17 mouse cellular contexts compared by ENCODE assay signal in the genomic region with DNA sequence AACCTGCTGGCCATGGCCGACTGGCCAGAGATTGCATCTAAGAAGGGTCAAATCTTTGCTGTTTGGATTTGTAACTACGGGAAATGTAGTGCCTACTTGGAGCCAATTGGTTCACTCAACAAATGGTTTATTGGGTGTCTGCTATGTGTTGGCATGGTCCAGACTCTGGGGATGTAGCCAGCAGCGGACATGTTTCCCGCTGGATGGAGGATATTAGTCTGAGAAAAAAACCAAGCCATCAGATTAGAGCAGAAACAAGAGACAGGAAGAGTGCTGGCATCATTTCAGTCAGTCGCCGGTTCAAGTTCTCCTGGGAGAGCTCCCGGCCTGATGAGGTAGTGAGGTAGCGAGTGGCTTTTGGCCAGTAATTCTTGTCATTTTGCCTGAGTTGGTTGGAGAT. TPM values are rescaled to one million over a fixed set of nuclear protein-coding genes. Genes with fewer than 3 reads are reported as not detected.
DNase-seq lines count a peak whose midpoint lies in the region; ATAC-seq lines count a peak whose summit lies in the region.
"Had no signal": no experiment of that assay in that cellular context is flagged by ENCODE, and none has a peak within 500 bp of the region (broad histone marks: within the 10 kb centered on the region; RNA-seq: fewer than 3 reads in every experiment).

No protein-coding gene starts in this region.

- DNase-seq in cerebellum, postnatal 14 days, result peak; percentile 38 to 44
- peak; percentile 10 for DNase-seq in left cerebral cortex, postnatal 4 days
- DNase-seq in left cerebral cortex, adult 11 months (ENCODE audit: low spot score), result no peak
- DNase-seq in heart, adult 8-10 months (ENCODE audit: low spot score), result no peak
- DNase-seq: adrenal gland, adult 2 months; adrenal gland, postnatal 10 days; adrenal gland, postnatal 25 days; cerebellum, adult 11 months; cerebellum, adult 18-20 months; cerebellum, adult 8-10 months; forebrain, postnatal 0 days had no signal

- intact Hi-C loops in left cerebral cortex, postnatal 4 days (cut with DNase I), result no loop called here

- ATAC-seq in cerebellum, adult (ENCODE audit: insufficient number of reproducible peaks, low FRiP score, low TSS enrichment), result no peak
- ATAC-seq: forebrain, embryonic 13.5 days; forebrain, embryonic 15.5 days; forebrain, postnatal 0 days had no signal

RNA-seq across cellular contexts. Expression of a gene that starts 31.7 kb away (rescaled TPM):
- not detected for total RNA-seq in left cerebral cortex, postnatal 4 days (2021)
- total RNA-seq in heart, adult 8-10 months (2022), result not detected
- total RNA-seq: adrenal gland, adult 2 months; adrenal gland, postnatal 10 days; adrenal gland, postnatal 25 days; adrenal gland, postnatal 4 days; ES-E14; forebrain, postnatal 0 days; MEL had no signal

RNA-seq across cellular contexts. Expression of a gene that starts 33.2 kb away (rescaled TPM):
- total RNA-seq in left cerebral cortex, postnatal 4 days (2021), result not detected
- total RNA-seq in heart, adult 8-10 months (2022), result not detected
- total RNA-seq: adrenal gland, adult 2 months; adrenal gland, postnatal 10 days; adrenal gland, postnatal 25 days; adrenal gland, postnatal 4 days; forebrain, postnatal 0 days; MEL had no signal

RNA-seq across cellular contexts. Expression of a gene that starts 33.8 kb away (rescaled TPM):
- 10 to 100 TPM; 25.8 to 44.1 TPM for total RNA-seq in left cerebral cortex, postnatal 4 days (2021)
- total RNA-seq in heart, adult 8-10 months (2022), result not detected

RNA-seq across cellular contexts. Expression of a gene that starts 54.7 kb away (rescaled TPM):
- total RNA-seq in left cerebral cortex, postnatal 4 days (2021), result 10 to 100 TPM; 16.4 to 17.3 TPM
- total RNA-seq in heart, adult 8-10 months (2022), result 1 to 10 TPM; 5.7 to 9.3 (median 7.7) TPM
- total RNA-seq: MEL had no signal

Comparison
In these comparisons a context has a peak if more than half of its experiments do, and no peak if none do; other contexts are left out.
1. DNase-seq: peak in cerebellum, postnatal 14 days (2 of 2) and left cerebral cortex, postnatal 4 days (single experiment); none in left cerebral cortex, adult 11 months (single experiment) and heart, adult 8-10 months (single experiment).
2. RNA of a gene that starts 33.8 kb away (total RNA-seq): 25.8 to 44.1 TPM in left cerebral cortex, postnatal 4 days; not detected in heart, adult 8-10 months; every median in the first group is over 10 times any median in the second.